Mouse (Mus musculus) kidney, postnatal 0 days (tissue): Measurements from ENCODE around the gene Abl1. TPM values are rescaled to one million over a fixed set of nuclear protein-coding genes. Genes with fewer than 3 reads are reported as not detected.

Experiments used
- ATAC-seq: fragments of 200-750 bp; cut with Nextera tagmentation; replicated peaks from 2 replicates; pipeline ENCODE4 v1.8.0; 2017; ENCODE audit warnings: low read depth, moderate number of reproducible peaks, moderate TSS enrichment, moderate library complexity; ENCODE audit not compliant: low FRiP score
- DNase-seq: peaks from one replicate; pipeline ENCODE4 v3.0.0-alpha.2; 2016; ENCODE audit warnings: low spot score
- H3K27ac ChIP-seq: fragments of 300-500 bp; sonication (generic); 2 replicates; pipeline ENCODE4 v1.5.1; 2014; ENCODE audit warnings: mild to moderate bottlenecking
- H3K27me3 ChIP-seq: fragments of 300-500 bp; sonication (generic); 2 replicates; pipeline ENCODE4 v1.6.1; 2014; ENCODE audit warnings: low read length, mixed read lengths; ENCODE audit not compliant: insufficient read depth
- H3K36me3 ChIP-seq: fragments of 300-500 bp; sonication (generic); 2 replicates; pipeline ENCODE4 v1.6.1; 2014; ENCODE audit warnings: low read length, mixed read lengths; ENCODE audit not compliant: insufficient read depth
- H3K4me1 ChIP-seq: fragments of 300-500 bp; sonication (generic); replicated peaks from 2 replicates; pipeline ENCODE4 v1.6.1; 2014; ENCODE audit warnings: antibody characterized with exemption, low read length, mixed read lengths; ENCODE audit not compliant: insufficient read depth
- H3K4me2 ChIP-seq: fragments of 300-500 bp; sonication (generic); 2 replicates; pipeline ENCODE4 v1.6.1; 2014; ENCODE audit warnings: mild to moderate bottlenecking, low read length, moderate library complexity, mixed read lengths
- H3K4me3 ChIP-seq: fragments of 300-500 bp; sonication (generic); replicated peaks from 2 replicates; pipeline ENCODE4 v1.5.1; 2014; ENCODE audit warnings: low read depth, low read length
- H3K9ac ChIP-seq: fragments of 300-500 bp; sonication (generic); 2 replicates; pipeline ENCODE4 v1.6.1; 2014; ENCODE audit warnings: low read depth, low read length
- H3K9me3 ChIP-seq: fragments of 300-500 bp; sonication (generic); replicated peaks from 2 replicates; pipeline ENCODE4 v1.6.1; 2016; ENCODE audit warnings: low read length, inconsistent platforms, mixed read lengths
- CTCF ChIP-seq: IDR thresholded peaks from 2 replicates; pipeline ENCODE4 v1.5.1; 2016; ENCODE audit warnings: antibody characterized with exemption, low read depth, mild to moderate bottlenecking, moderate library complexity
- WGBS: fragments of 180-500 bp; shearing (Covaris S2); extraction: QIAGEN DNeasy Blood & Tissue Kit; methylation state at CpG from one replicate; pipeline ENCODE4 v1.1.7; 2014; 5-methylcytosine and 5-hydroxymethylcytosine counted together
- polyA plus RNA-seq: library from polyadenylated mRNA; unstranded; fragments of >200 nt; fragmentation: Nextera tagmentation; extraction: Ambion mirVana; gene quantifications from 2 replicates; pipeline ENCODE4 v1.2.1, GENCODE M21; 2015

Abl1 gene
- polyA plus RNA-seq, 1 experiment from 2014 or later: 24.1 TPM

DNA sequence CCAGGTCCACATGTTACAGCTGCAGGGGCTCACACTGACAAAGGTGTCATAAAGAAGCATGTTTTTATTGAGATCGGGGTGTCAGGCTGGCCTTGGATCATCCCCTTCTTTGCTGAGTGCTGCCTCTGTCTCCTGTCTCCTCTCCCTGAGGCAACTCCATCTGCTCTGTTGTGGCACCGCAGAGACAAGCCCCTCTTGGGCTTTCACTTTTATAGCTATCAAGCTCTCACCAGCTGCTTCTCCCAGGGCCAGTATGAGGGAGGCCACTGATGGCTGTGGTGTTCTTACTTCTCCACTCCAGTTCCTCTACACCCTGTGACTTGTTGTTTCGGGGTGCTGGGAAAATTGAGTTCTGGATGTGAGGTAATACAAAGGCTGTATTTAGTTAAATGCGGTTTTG is 80.9 kb downstream of the Abl1 start:
- no peak overlapping the region for H3K4me3 ChIP-seq
- H3K4me1 ChIP-seq: peaks cover 48% of the 10 kb centered on the region
- 0 out of 2 replicates have a peak overlapping the region, but pooled peaks have one; percentile 35 for H3K9ac ChIP-seq
- no peaks in the 10 kb centered on the region for H3K27me3 ChIP-seq
- WGBS: 31% methylated on average over 4 of the region's 4 CpGs
- peak overlapping the region; percentile 41 for H3K4me2 ChIP-seq
- H3K9me3 ChIP-seq: no peaks in the 10 kb centered on the region
- DNase-seq (no peak), ATAC-seq (no peak)
- H3K27ac ChIP-seq: peak overlapping the region; percentile 90
- H3K36me3 ChIP-seq: no peaks in the 10 kb centered on the region
- TF ChIP-seq CTCF: no peak

DNA sequence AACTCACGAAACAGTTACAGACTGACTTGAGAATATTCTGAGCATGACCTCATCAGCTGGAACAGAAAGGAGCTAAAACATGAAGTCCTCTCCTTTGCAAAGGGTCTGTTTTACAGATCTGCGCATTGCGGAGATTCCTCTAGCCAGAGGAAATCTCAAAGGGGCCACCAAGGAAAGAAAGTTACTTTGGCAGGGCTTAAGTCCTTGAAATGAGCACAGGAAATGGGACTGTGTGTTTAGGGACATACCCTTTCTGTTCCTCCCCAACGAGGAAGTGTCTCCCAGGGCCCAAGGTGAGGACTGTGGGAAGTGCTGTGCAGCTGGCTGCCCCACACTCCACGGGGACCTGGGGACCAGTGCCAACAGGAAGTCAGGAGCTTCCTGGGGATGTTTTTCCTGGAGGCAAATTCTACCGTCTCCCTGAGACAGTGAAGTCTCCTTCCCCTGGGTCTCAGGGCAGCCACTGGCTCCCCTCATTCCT is 81.5 kb downstream of the Abl1 start:
- H3K9me3 ChIP-seq: no peaks in the 10 kb centered on the region
- no peaks in the 10 kb centered on the region for H3K27me3 ChIP-seq
- WGBS: 20% methylated on average over 6 of the region's 6 CpGs
- H3K4me3 ChIP-seq: no peak overlapping the region
- ATAC-seq (no peak), DNase-seq (peak; percentile 59)
- H3K9ac ChIP-seq: no peak overlapping the region
- H3K36me3 ChIP-seq: no peaks in the 10 kb centered on the region
- peak overlapping the region; percentile 90 for H3K27ac ChIP-seq
- H3K4me2 ChIP-seq: peak overlapping the region; percentile 41
- no peak for TF ChIP-seq CTCF
- peaks cover 48% of the 10 kb centered on the region for H3K4me1 ChIP-seq

DNA sequence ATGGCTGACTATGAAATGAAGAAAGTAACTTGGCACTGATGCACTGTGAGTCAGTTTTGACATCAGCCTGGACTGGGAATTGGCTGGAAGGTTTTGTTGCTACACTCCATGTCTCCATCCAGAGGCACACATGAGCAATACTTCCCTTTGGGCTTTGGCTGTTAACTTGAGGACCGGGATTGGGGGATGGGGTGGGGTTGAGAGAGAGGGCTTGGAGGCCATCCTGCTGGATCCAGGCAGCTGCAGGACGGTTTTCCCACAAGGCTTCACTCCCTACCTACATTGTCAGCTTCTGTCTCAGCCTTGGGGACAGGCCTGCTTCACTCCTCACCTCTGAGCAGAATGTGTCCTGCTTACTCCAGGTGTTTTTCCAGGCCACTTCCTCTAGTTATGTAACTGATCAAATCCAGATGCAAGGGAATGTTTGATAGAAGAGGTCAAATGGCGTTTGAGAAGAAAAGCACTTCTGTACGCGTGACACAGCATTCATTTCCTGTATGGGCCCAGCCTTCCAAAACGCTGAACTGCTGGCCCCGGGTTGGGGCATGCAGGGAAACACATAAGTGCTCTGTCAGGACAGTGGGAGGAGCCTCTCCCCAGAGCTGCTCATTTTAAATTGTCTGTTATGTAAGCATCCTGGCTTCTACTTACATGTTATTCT is 82.7 kb downstream of the Abl1 start:
- Histone ChIP-seq H3K9me3 (no peaks in the 10 kb centered on the region), H3K27ac (peak overlapping the region; percentile 90), H3K27me3 (no peaks in the 10 kb centered on the region), H3K9ac (no peak overlapping the region), H3K4me2 (peak overlapping the region; percentile 25), H3K36me3 (no peaks in the 10 kb centered on the region), H3K4me3 (no peak overlapping the region), H3K4me1 (peaks cover 44% of the 10 kb centered on the region)
- 5% methylated on average over 7 of the region's 7 CpGs for WGBS
- TF ChIP-seq CTCF: peak; percentile 46
- peak; percentile 67 for ATAC-seq
- peak; percentile 88 for DNase-seq

DNA sequence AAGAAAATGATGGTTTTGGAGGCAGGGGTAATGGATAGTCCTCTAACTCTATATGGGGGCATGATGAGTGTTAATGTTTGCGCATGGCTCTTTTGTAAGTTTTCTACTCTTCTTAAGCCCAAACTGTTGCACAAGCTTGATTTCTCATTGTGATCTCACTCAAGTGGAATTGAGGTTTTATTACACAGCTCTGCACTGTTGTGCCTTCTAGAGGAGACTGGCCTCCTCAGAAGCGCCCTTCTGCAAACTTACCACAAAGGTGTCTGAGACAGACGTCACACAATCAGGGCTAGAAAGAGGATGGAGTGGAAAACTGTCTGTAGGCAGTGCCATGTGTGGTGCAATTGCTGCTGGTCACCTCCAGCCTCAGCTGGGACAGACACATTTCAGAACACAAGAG is 88.3 kb downstream of the Abl1 start:
- DNase-seq (no peak), ATAC-seq (no peak)
- no peaks in the 10 kb centered on the region for H3K9me3 ChIP-seq
- H3K4me3 ChIP-seq: no peak overlapping the region
- TF ChIP-seq CTCF: no peak
- 96% methylated on average over 3 of the region's 3 CpGs for WGBS
- H3K36me3 ChIP-seq: peaks cover 33% of the 10 kb centered on the region
- no peak overlapping the region for H3K27ac ChIP-seq
- H3K4me1 ChIP-seq: peaks cover 8% of the 10 kb centered on the region
- H3K27me3 ChIP-seq: no peaks in the 10 kb centered on the region
- no peak overlapping the region for H3K4me2 ChIP-seq
- H3K9ac ChIP-seq: no peak overlapping the region

DNA sequence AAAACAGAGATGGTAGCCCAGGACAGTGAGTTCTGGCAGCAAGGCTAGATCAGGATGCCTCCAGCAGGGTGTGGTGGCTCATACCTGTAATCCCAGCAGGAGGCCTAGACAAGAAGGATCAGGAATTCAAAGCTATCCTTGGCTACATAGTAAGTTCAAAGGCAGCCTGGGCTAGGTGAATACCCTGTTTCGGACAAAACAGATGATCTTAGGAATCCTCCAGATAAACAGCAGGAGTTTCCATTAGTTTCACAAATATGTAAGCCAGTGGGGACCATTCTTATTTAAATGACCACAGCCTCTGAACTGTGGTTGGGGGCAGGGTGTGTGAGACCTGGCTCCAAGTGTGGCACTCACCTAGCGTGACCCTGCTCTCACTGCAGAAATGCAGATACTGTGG is 91.1 kb downstream of the Abl1 start:
- H3K4me2 ChIP-seq: no peak overlapping the region
- H3K9me3 ChIP-seq: no peaks in the 10 kb centered on the region
- ATAC-seq (no peak), DNase-seq (no peak)
- H3K36me3 ChIP-seq: peaks cover 43% of the 10 kb centered on the region
- WGBS: 89% methylated on average over 2 of the region's 2 CpGs
- no peak overlapping the region for H3K9ac ChIP-seq
- no peaks in the 10 kb centered on the region for H3K27me3 ChIP-seq
- H3K4me1 ChIP-seq: no peaks in the 10 kb centered on the region
- no peak overlapping the region for H3K4me3 ChIP-seq
- no peak for TF ChIP-seq CTCF
- H3K27ac ChIP-seq: no peak overlapping the region

DNA sequence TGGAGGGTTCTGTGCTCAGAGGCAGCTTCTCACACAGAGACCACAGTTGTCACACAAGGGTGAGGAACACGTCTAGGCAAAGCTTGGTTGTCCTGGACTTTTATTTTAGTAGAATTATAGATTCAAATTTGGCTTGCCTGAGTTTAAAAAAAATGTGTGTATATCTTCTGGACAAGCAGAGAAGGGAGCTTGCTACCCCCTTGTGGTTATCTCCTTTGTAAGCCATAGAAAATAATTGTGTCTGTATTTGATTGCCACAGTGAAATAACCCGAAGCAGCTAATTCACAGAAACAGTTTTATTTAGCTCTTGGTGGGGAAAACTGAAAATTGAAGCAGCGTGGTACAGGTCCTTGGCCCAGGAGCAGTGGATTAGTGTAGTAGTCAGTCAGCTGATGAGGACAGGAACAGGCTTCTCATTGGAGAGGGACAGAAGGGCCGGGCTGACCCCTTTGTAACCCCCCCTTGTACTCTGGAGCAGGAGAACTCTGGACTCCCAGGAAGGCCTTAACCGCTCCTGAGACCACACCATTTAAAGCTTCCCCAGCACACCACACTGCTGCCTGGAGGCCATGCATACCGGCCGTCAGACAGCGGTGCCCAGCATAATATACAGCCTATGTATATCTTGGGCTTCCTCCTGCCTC is 94.9 kb downstream of the Abl1 start:
- DNase-seq: no peak
- TF ChIP-seq CTCF: peak; percentile 55
- Histone ChIP-seq H3K9me3 (no peaks in the 10 kb centered on the region), H3K4me1 (no peaks in the 10 kb centered on the region), H3K36me3 (peaks cover 67% of the 10 kb centered on the region), H3K9ac (no peak overlapping the region), H3K27ac (no peak overlapping the region), H3K27me3 (no peaks in the 10 kb centered on the region), H3K4me3 (no peak overlapping the region), H3K4me2 (no peak overlapping the region)
- 56% methylated on average over 8 of the region's 8 CpGs for WGBS
- ATAC-seq: peak; percentile 73
